Mouse (Mus musculus) CH12.LX (cell line): Measurements from ENCODE around the gene Gpatch2.

Experiments used
- BHLHE40 ChIP-seq: IDR thresholded peaks from 2 replicates; pipeline ENCODE4 v1.6.1; 2011; ENCODE audit warnings: mild to moderate bottlenecking, low read depth, low read length, improper control_type of control experiment
- CTCF ChIP-seq, 2 experiments: IDR thresholded peaks in 1 of 2; conservative IDR thresholded peaks in 1 of 2; 2 replicates each; pipeline ENCODE4 v1.5.1; 2011 to 2012; ENCODE audit warnings: low read depth in 2 of 2, low read length in 2 of 2, improper control_type of control experiment in 1 of 2, inconsistent platforms in 1 of 2, mild to moderate bottlenecking in 1 of 2, moderate library complexity in 1 of 2
- MAX ChIP-seq: IDR thresholded peaks from 2 replicates; pipeline ENCODE4 v1.6.1; 2011; ENCODE audit warnings: low read length, improper control_type of control experiment
- MEF2A ChIP-seq: IDR thresholded peaks from 2 replicates; pipeline ENCODE4 v1.6.1; 2014; ENCODE audit warnings: low read depth, mild to moderate bottlenecking, inconsistent platforms, low read length, improper control_type of control experiment, borderline replicate concordance
- MXI1 ChIP-seq: IDR thresholded peaks from 2 replicates; pipeline ENCODE4 v1.6.1; 2011; ENCODE audit warnings: mild to moderate bottlenecking, low read depth, low read length, improper control_type of control experiment
- POLR2A ChIP-seq: IDR thresholded peaks from 2 replicates; pipeline ENCODE4 v1.6.1; 2011; ENCODE audit warnings: low read depth, mild to moderate bottlenecking, improper control_type of control experiment, low read length
- RCOR1 ChIP-seq: conservative IDR thresholded peaks from 2 replicates; pipeline ENCODE4 v1.6.1; 2012; ENCODE audit warnings: low read depth, mild to moderate bottlenecking, inconsistent platforms, low read length, improper control_type of control experiment
- SMC3 ChIP-seq: IDR thresholded peaks from 2 replicates; pipeline ENCODE4 v1.6.1; 2011; ENCODE audit warnings: low read depth, low read length, improper control_type of control experiment
- TCF12 ChIP-seq: IDR thresholded peaks from 2 replicates; pipeline ENCODE4 v1.6.1; 2014; ENCODE audit warnings: low read depth, mild to moderate bottlenecking, inconsistent platforms, low read length, improper control_type of control experiment
- ZKSCAN1 ChIP-seq: IDR thresholded peaks from 2 replicates; pipeline ENCODE4 v1.6.1; 2012; ENCODE audit warnings: low read depth, inconsistent platforms, low read length, improper control_type of control experiment, borderline replicate concordance

GRCm38 (mm10) chr1:187291480-187292394 is 76.4 kb downstream of the Gpatch2 start:
- TF ChIP-seq MXI1 (no peak), TCF12 (no peak), CTCF (conservative IDR thresholded peaks at IDR 0.05 in 1 of 2, IDR thresholded peaks at IDR 0.05 in 1 of 2; ENCODE audit: low read depth in 2 of 2, low read length in 2 of 2) (no peak), SMC3 (no peak), POLR2A (no peak), RCOR1 (no peak), ZKSCAN1 (no peak), MEF2A (no peak), MAX (no peak), BHLHE40 (no peak)
